Mouse (Mus musculus) heart, postnatal 0 days (tissue): ENCODE results near the gene Tmsb10. TPM values are rescaled to one million over a fixed set of nuclear protein-coding genes. Genes with fewer than 3 reads are reported as not detected.

ENCODE experiments used
- ATAC-seq: fragments of 200-750 bp; cut with Nextera tagmentation; 2 replicates; pipeline ENCODE4 v1.8.0; 2017; ENCODE audit warnings: low read depth, moderate number of reproducible peaks, moderate library complexity; ENCODE audit not compliant: insufficient read depth
- DNase-seq: peaks from one replicate; pipeline ENCODE4 v3.0.0-alpha.2; 2016; ENCODE audit warnings: low spot score
- H3K27ac ChIP-seq: fragments of 300-500 bp; sonication (generic); 2 replicates; pipeline ENCODE4 v1.5.1; 2014; ENCODE audit warnings: low read depth, mild to moderate bottlenecking
- H3K27me3 ChIP-seq: fragments of 300-500 bp; sonication (generic); 2 replicates; pipeline ENCODE4 v1.6.1; 2014; ENCODE audit warnings: low read length, mixed read lengths; ENCODE audit not compliant: control insufficient read depth, insufficient read depth
- H3K36me3 ChIP-seq: fragments of 300-500 bp; sonication (generic); replicated peaks from 2 replicates; pipeline ENCODE4 v1.6.1; 2014; ENCODE audit warnings: low read length, mixed read lengths; ENCODE audit not compliant: control insufficient read depth, insufficient read depth
- H3K4me1 ChIP-seq: fragments of 300-500 bp; sonication (generic); 2 replicates; pipeline ENCODE4 v1.6.1; 2014; ENCODE audit warnings: antibody characterized with exemption; ENCODE audit not compliant: control insufficient read depth, insufficient read depth
- H3K4me2 ChIP-seq: fragments of 300-500 bp; sonication (generic); 2 replicates; pipeline ENCODE4 v1.6.1; 2014; ENCODE audit warnings: low read depth, mild to moderate bottlenecking, low read length, moderate library complexity
- H3K4me3 ChIP-seq: fragments of 300-500 bp; sonication (generic); 2 replicates; pipeline ENCODE4 v1.5.1; 2014; ENCODE audit warnings: low read depth, low read length
- H3K9ac ChIP-seq: fragments of 300-500 bp; sonication (generic); replicated peaks from 2 replicates; pipeline ENCODE4 v1.6.1; 2014; ENCODE audit warnings: low read depth, low read length, mixed read lengths
- H3K9me3 ChIP-seq: fragments of 300-500 bp; sonication (generic); replicated peaks from 2 replicates; pipeline ENCODE4 v1.6.1; 2016; ENCODE audit warnings: low read length; ENCODE audit not compliant: control insufficient read depth
- CTCF ChIP-seq: IDR thresholded peaks from 2 replicates; pipeline ENCODE4 v1.5.1; 2016; ENCODE audit warnings: antibody characterized with exemption, control low read depth, low read depth
- EP300 ChIP-seq: IDR thresholded peaks from 2 replicates; pipeline ENCODE4 v1.6.1; 2016; ENCODE audit warnings: antibody characterized with exemption, low read depth
- WGBS: fragments of 180-500 bp; shearing (Covaris S2); extraction: QIAGEN DNeasy Blood & Tissue Kit; methylation state at CpG from one replicate; pipeline ENCODE4 v1.1.7; 2014; 5-methylcytosine and 5-hydroxymethylcytosine counted together
- polyA plus RNA-seq: library from polyadenylated mRNA; unstranded; fragments of >200 nt; fragmentation: Nextera tagmentation; extraction: Ambion mirVana; gene quantifications from 2 replicates; pipeline ENCODE4 v1.2.1, GENCODE M21; 2015
- total RNA-seq: library from RNA; depleted of rRNA; stranded (reverse); fragments of >200 nt; gene quantifications from 2 replicates; pipeline ENCODE4 v1.2.3, GENCODE M21; 2014; ENCODE audit warnings: low replicate concordance; rRNA removed

Gene Tmsb10
- total RNA-seq, result 43.7 and 63.7 TPM in 2 replicates
- 1,264 and 1,367 TPM in 2 replicates for polyA plus RNA-seq

DNA sequence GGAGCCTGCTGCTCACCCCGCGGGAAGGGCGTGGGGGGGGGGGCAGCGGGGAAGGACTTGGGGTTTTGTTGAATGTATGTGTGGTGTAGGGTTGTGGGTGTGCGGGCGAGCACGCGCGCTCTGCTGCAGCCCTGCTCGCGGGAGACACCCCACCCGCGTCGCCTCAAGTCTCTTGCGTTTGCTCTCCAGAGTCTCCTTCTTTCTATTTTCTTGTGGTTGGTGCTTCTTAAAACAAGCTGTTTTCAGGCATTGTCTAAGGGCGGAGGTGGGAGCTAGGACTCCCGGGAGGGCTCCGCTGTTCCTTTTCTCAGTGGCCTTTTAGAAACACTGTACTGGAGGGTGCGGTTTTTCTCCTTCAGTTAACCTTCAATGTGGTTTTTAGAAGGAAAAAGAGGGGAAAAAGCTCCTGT, at the start of gene Tmsb10:
TSS of gene Tmsb10 (minus strand) at position 87 of the 410 bp plus-strand sequence.
- 2% methylated on average over 19 of the region's 19 CpGs for WGBS
- no peaks in the 10 kb centered on the region for H3K4me1 ChIP-seq
- H3K27me3 ChIP-seq, result no peaks in the 10 kb centered on the region
- ATAC-seq (peak; percentile 1; the same call in 1 of the 2 replicates), DNase-seq (no peak)
- peak within 1 kb of the TSS; percentile 86 for H3K4me2 ChIP-seq
- peak within 1 kb of the TSS; percentile 83 for H3K4me3 ChIP-seq
- H3K27ac ChIP-seq, result peak within 1 kb of the TSS; percentile 88
- H3K9ac ChIP-seq, result peak within 1 kb of the TSS; percentile 74
- H3K9me3 ChIP-seq, result no peaks in the 10 kb centered on the region
- no peaks in the 10 kb centered on the region for H3K36me3 ChIP-seq
- TF ChIP-seq CTCF (no peak), EP300 (no peak)

DNA sequence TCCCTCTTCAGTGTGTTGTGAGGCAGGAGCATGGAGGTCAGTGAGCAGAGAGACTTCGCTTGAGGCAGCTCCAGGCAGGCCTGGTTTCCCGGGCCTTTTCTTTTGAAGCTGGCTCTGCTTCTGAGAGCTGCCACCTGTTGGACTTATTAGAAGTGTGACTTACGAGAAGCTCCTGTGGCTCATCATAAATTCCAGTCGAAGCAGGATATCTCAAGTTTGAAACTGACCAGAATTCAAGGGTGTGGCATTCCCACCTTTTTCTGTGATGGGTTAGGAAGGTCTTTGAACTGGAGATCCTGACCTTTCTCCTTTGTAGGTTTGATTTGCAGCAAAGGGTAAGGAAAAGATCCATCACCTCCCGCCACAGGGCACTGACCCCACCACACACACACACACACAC, 45.1 kb upstream of the Tmsb10 start:
- no peak for ATAC-seq
- DNase-seq, result no peak
- 71% methylated on average over 5 of the region's 5 CpGs for WGBS

DNA sequence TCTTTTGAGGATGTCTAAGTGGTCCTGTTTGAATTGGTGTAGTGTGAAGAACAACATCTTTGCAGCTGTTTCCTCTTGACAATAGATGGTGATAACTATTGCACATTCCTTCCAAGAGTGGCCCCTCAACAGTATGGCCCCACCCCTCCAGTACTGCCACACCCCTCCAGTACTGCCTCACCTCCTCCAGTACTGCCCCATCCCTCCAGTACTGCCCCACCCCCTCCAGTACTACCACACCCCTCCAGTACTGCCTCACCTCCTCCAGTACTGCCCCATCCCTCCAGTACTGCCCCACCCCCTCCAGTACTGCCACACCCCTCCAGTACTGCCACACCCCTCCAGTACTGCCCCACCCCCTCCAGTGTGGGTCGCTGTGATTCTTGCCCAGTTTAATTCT, 43.8 kb upstream of the Tmsb10 start:
- no peak overlapping the region for H3K4me3 ChIP-seq
- H3K36me3 ChIP-seq, result no peaks in the 10 kb centered on the region
- no peak overlapping the region for H3K27ac ChIP-seq
- 42% methylated on average over 1 of the region's 1 CpGs for WGBS
- ATAC-seq (no peak), DNase-seq (no peak)
- H3K27me3 ChIP-seq, result no peaks in the 10 kb centered on the region
- no peaks in the 10 kb centered on the region for H3K9me3 ChIP-seq
- H3K4me1 ChIP-seq, result no peaks in the 10 kb centered on the region
- TF ChIP-seq CTCF (no peak), EP300 (no peak)
- no peak overlapping the region for H3K4me2 ChIP-seq
- no peak overlapping the region for H3K9ac ChIP-seq

More for the DNA sequence above, 45.1 kb upstream of the Tmsb10 start:
- Histone ChIP-seq H3K9ac (no peak overlapping the region), H3K36me3 (no peaks in the 10 kb centered on the region), H3K4me3 (no peak overlapping the region), H3K9me3 (no peaks in the 10 kb centered on the region), H3K27ac (no peak overlapping the region), H3K4me1 (no peaks in the 10 kb centered on the region), H3K4me2 (no peak overlapping the region), H3K27me3 (no peaks in the 10 kb centered on the region)
- TF ChIP-seq EP300, result no peak
- no peak for TF ChIP-seq CTCF

DNA sequence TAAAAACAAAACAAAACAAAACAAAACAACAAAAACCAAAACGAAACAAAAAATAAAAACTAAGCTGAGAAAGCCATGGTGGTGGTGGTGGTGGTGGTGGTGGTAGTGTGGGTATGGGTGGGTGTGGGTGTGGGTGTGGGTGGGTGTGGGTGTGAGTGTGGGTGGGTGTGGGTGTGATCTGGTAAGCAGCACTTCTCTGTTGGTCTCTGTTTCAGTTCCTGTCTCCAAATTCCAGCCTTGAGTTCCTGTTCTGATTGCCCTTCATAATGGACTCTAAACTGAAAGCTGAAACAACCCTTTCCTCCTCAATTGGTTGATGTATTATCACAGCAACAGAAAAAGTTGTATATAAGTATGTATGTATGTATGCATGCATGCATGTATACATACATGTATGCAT, 40.3 kb upstream of the Tmsb10 start:
- no peak overlapping the region for H3K4me3 ChIP-seq
- H3K9ac ChIP-seq, result no peak overlapping the region
- no peaks in the 10 kb centered on the region for H3K27me3 ChIP-seq
- 79% methylated on average over 1 of the region's 1 CpGs for WGBS
- ATAC-seq (no peak), DNase-seq (no peak)
- H3K36me3 ChIP-seq, result no peaks in the 10 kb centered on the region
- H3K9me3 ChIP-seq, result no peaks in the 10 kb centered on the region
- no peak overlapping the region for H3K4me2 ChIP-seq
- H3K27ac ChIP-seq, result no peak overlapping the region
- H3K4me1 ChIP-seq, result no peaks in the 10 kb centered on the region
- no peak for TF ChIP-seq EP300
- no peak for TF ChIP-seq CTCF

- H3K4me3 ChIP-seq, result no peak overlapping the region
- no peak overlapping the region for H3K27ac ChIP-seq
- 70% methylated on average over 5 of the region's 5 CpGs for WGBS
- TF ChIP-seq EP300 (no peak), CTCF (no peak)
- H3K36me3 ChIP-seq, result no peaks in the 10 kb centered on the region
- ATAC-seq, result no peak
- H3K9me3 ChIP-seq, result no peaks in the 10 kb centered on the region
- H3K27me3 ChIP-seq, result no peaks in the 10 kb centered on the region
- no peak for DNase-seq
- H3K4me1 ChIP-seq, result 0 out of 2 replicates have a peak, but pooled peaks cover 5% of the 10 kb centered on the region
- H3K4me2 ChIP-seq, result no peak overlapping the region
- no peak overlapping the region for H3K9ac ChIP-seq
Measured at GRCm38 (mm10) chr6:72993688-72994082, 35.1 kb upstream of the Tmsb10 start.

GRCm38 (mm10) chr6:72993054-72993687, 34.6 kb upstream of the Tmsb10 start:
- Histone ChIP-seq H3K27ac (no peak overlapping the region), H3K4me3 (no peak overlapping the region), H3K9ac (no peak overlapping the region), H3K4me2 (no peak overlapping the region), H3K27me3 (no peaks in the 10 kb centered on the region), H3K36me3 (no peaks in the 10 kb centered on the region), H3K4me1 (0 out of 2 replicates have a peak, but pooled peaks cover 5% of the 10 kb centered on the region), H3K9me3 (no peaks in the 10 kb centered on the region)
- 54% methylated on average over 8 of the region's 8 CpGs for WGBS
- DNase-seq, result no peak
- no peak for TF ChIP-seq EP300
- TF ChIP-seq CTCF, result no peak
- ATAC-seq, result no peak
